Mouse (Mus musculus): ENCODE measurements around the gene Otulin.

Otulin gene

DNA sequence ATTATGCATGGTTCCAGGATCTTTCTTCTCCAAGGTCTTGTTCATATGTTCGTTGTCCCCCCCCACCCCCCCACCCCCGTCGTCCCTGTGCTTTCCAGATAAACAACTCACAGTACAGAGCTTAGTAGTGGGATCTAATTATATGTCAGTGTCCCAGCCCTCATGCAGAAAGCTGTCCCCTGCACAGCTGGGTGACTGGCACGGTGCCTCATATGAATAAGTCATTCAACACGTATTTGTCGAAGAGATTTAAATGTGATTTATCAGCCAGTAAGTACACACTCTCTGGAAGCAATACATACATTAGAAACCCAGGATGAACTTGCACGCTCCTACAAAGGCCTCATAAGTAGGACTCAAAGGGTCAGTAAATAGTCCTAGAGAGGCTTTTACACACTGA lies 80.6 kb downstream of the Otulin start:
- no peak for DNase-seq (ENCODE audit: low spot score)

DNA sequence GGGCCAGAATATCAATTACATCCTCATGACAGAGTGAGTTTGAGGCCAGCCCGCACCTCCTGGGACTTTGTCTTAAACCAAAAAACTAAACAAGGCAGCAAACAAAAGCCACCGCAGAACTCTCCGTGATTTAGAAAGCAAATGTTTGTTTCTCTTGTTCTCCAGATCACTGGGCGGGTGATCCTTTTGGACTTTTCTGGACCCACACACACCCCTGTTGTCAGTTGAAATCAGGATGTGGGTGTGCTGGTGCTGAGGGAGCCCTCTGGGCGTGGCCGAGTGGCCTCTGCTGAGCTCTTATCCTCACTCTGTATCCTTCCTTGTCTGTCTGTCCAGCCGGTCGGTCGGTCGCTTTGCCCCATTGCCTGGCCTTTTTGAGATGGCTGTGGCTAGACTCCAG lies 81.4 kb downstream of the Otulin start:
- no peak for DNase-seq (ENCODE audit: low spot score)

DNA sequence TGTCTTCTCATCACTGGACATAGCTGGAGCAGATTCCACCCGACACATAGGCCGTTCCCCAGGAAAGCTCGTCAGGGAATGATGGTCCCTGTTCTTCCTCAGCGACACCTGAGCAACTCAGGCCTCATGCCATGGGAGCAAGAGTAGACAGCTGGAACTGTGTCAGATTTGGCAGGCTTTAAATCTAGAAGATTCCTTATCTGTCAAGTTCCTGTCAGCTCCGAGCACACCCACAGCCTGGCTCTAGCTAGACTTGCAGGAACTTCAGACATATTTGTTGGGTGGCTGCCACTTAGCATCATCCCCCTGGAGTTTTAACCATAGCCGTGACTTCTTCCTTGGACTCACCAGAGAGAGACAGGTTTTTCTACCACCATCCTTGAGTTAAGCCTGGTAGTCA lies 82.4 kb downstream of the Otulin start:
- DNase-seq (ENCODE audit: low spot score), result no peak

DNA sequence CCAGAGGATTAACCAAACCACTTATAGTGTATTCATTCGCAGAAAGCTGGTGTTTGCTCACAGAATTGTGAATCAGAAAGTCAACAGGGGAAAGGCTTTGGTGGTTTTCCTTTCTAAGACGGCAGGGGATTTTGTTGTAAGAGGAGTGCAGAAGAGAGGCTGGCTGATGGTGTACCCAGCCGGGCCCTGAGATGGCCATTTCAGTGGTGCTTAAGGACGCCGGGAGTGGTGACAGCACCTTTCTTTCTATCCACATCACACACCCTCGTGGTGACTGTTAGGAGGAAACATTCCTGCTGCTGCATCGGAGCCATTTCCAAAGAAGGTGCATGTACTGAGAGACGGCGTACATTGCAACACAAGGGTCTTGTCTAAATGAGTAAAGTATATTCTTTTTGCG lies 85.3 kb downstream of the Otulin start:
- no peak for DNase-seq (ENCODE audit: low spot score)

DNA sequence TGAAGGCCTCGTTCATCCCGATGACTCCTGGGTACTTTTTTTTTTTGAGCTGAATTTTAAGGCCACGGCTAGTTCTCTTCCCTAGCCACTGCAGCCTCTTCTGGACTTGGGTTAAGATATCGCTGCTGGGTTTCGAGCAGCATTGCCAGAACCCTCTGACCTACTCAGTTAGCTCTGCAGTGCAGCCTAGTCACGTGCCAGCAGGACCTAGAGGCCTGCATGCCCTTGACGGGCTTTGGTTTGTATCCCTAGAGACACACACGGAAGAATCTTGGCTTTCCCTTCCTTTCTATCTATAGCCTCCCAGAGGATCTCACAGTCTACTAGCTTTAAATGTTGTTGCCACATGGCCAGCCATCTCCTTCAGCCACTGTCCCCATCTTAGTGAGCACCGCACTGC lies 90.7 kb downstream of the Otulin start:
- no peak for DNase-seq (ENCODE audit: low spot score)

DNA sequence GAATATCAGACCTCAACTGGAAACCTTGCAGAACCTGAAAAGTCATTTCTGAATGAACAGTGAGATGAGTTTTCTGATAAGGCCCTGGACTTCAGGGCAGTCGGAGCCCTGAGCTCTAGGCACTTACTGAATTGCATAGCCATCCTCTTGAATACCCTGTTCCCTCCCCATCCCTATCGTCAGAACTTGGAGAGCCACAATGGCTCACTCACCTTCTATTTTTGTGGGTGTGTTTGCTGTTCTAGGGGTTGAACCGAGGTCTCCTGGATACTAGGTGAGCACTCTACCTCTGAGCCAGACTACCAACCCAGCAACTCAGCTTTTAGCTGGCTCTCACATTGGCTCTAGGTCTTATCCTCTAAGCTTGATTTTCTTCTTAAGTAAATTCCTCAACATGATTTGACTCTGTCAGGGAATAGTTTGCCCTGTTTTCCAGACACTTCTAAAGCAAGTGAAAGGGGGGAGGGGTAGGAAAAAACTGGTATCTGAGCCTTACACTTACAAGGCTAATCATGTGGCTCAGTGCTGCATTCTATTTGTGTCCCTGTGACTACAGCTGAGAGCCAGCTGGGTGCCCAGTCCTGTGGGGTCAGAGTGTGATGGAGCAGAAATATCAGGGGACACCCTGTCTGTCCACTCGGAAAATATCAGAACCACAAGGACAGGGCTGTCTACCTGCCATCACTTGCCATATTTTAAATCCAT lies 92.8 kb downstream of the Otulin start:
- DNase-seq (ENCODE audit: low spot score), result no peak

DNA sequence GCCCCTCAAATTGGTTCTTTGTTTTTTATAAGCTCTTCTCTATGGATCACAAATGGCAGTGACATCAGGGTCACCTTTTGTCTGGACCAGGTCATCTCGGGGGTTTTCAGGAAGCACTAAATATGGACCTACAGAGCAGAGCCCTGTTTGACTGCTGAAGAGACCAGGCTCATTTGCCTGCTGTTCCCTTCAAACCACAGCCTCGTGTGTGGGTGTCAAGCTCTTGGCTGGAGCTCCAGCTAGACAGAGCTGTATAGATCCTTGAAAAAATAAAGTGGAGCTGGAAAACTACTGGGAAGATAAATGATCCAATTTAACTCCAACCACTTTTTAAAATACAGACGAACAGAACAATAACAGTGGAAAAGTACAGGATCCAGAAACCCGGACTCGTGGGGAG lies 93.7 kb downstream of the Otulin start:
- DNase-seq (ENCODE audit: low spot score), result peak; percentile 68

DNA sequence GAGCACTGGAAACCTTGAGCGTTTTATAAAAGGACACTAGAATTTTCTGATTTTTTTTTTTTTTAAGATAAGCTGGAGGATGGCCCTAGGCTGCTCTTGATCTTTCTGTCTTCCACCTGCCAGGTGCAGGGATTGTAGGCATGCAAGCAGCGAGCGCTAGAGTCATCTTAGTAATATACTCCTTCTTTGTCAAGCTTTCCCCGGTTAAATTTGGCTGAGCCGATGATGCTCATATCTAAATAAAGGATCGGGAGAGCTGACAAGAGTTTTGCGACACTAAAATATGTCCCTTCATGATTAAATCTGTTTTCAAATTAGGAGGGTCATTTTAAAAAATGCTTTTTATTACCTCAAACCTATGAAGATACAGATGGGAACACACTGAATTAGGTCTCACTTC lies 94.3 kb downstream of the Otulin start:
- no peak for DNase-seq (ENCODE audit: low spot score)

DNA sequence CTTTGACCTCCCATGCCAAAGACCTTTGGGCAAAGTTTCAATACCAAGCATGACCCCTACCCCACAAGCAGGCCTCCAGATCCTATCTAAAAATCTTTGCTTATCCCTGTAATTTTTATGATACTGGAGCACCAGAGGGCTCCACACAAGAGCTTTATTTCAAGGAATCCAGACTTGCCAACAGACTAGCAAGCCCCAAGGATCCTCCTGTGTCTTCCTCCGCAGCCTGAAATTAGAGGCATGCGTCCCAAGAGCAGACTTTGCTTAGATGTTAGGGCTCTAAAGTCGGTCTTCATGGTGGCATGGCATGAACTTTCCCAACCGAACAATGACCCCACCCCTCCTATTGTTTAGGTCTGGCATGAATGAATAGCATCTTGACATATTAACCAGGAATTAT lies 94.8 kb downstream of the Otulin start:
- no peak for DNase-seq (ENCODE audit: low spot score)

DNA sequence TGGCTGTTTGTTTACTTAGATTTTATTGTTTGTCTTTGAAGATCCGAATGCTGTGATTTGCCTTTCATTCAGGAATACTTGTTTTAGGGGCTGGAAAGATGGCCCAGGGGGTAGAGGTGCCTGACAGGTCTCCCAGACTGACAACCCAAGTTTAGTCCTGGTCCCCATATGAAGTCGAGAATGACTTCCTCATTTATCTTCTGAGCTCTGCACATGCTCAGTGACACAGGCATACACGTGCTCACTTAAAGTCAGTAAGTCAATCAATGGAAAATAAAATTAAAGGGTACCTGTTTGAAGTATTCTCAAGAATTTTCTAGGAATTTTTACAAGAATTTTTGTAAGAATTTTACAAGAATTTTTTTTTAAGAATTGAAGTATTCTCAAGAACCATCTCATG lies 97.5 kb downstream of the Otulin start:
- no peak for DNase-seq (ENCODE audit: low spot score)

DNA sequence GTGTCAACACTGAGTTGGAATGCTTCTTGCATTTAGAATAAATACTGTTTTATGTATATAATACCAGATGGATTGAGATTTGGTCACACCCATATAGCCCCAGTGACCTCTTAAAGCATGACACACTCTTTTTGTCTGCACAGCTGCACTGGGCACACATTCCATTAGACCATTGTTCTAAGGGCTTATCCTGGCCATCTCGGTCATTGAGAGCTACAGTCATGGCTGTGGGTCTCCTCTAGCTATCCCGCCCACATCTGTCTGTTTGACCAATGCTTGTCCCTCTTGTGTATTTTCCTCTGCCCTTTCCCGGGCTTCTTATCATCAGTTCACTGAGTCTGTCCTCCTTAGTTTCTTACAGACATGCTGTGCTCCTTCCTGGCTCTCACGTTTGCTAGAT lies 100.5 kb downstream of the Otulin start:
- no peak for DNase-seq (ENCODE audit: low spot score)

DNA sequence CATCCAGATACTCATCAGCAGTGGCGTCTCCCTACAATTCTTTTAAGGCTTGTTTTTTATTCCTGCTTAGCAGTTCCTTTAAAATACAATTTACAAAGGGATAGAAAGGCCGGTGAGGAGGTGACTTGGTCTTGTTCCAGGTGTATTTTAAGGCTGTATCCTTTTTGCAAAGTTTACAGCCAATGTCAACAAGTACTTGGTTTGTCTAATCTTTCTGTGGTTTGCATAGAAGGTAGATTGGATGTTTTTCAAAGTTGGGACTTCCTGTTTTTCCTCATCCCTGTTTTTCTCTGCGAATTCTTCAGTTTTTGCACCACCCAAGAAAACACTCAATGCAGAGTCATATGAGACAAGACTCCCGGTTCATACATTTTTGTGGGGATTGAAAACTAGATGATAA lies 101.6 kb downstream of the Otulin start:
- DNase-seq (ENCODE audit: low spot score), result no peak

DNA sequence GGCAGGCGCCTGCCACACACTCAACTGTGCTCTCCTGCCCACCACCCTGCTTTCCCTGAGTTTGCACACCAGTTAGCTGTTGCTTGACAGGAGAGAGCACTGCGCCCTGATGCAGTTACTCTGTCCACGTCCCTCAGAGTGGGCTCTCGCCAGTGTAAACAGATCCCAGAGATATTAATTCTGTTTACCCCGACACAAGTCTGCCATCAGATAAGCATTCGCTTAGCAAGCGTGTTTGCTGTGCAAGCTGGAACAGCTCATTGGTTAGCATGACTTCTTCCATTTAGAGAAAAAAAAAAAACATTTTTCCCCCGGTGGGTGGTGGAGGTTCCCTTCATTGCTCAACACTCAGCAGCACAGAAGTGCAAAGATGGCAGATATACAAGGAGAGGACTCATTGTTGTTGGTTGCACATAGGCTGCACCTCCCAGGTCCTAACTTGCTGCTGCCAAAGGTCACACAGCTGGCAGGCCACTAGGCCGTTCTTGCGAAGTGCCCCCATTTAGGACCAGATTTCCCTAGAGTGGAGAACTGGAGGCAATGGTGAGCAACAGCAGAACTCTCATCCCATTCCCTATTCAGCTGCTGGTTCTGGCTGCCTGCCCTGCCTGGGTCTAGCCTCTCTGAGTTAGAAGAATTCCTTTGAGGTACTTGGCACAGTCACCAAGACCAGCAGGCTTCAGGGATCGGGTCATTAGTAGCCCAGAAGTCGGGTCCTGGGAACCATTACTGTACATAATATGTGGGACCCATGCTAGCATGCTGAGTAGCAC lies 105.1 kb downstream of the Otulin start:
- DNase-seq (ENCODE audit: low spot score), result no peak

DNA sequence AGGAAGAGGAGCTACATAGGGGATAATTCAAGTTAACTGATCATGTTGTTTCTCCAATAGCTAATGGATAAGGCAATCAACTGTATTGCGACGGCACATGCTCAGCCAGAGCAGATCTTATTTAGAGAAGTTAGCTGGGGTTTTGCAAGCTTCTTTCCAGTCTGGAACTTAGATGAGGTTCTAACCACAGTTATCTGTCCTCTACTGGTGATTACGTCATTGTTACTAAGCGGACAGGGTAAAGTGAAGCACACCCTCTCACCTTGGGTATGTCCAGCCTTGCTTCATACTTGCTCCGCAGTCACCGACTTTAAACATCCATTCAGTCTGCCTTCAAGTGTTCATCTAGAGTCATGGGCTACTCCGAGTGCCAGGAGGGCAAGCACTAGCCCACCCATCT lies 110.6 kb downstream of the Otulin start:
- no peak for DNase-seq (ENCODE audit: low spot score)

DNA sequence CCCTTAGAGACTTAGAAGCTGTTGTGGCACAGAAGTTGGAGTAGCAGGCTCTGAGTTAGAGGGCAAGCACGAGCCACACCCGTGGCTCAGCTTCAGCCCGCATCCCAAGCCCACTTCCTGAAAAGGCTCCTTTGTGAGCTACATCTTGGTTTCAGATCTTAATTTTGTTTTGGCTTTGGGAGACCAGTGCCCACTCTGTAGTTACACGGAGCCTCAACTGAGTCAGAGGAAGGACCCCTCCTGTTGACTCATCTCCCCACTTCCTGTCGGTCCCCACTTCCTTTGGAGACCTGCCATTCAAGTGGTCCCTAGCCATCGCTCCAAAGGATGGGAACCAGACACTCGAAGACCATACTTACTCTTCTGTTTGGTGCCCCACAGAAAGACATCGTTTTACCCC lies 112.5 kb downstream of the Otulin start:
- no peak for DNase-seq (ENCODE audit: low spot score)

DNA sequence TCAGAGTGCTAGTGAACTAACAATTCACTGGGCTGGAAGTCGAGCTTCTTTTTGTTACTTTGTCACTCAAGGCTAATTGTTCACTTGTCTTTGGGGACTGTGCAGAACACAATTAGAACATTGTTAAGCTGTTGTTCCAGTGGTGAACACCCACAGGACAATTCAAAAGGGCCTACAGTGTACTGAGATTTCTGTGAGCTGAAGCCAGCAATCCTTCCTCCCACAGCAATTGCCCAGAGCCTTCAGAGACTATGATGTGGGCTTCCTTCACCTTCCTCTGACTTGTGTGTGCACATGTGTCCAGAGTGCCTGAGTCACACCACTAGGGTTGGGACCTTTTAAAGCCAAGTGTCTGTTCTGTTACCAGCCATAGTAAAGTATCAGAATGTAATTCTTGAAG lies 113.6 kb downstream of the Otulin start:
- no peak for DNase-seq (ENCODE audit: low spot score)

DNA sequence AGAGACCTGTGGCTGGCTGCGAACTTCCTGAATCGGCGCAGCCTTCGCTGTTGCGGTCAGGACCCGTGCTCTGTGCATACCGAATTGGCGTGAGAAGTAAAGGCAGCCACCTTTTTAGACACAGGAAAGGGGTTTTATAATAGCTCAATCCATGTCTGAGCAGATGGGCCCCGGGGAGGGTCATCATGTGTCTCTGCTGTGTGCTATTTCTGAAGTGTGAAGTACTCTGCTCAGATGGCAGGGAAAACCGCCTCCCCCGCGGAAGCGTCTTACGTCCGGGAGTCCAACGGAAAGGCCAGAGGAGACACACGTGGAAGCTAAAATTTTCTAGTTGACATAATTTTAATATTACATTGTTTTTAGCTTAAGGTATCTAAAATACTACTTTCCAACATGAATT lies 121.5 kb downstream of the Otulin start:
- peak; percentile 57 for DNase-seq (ENCODE audit: low spot score)

DNA sequence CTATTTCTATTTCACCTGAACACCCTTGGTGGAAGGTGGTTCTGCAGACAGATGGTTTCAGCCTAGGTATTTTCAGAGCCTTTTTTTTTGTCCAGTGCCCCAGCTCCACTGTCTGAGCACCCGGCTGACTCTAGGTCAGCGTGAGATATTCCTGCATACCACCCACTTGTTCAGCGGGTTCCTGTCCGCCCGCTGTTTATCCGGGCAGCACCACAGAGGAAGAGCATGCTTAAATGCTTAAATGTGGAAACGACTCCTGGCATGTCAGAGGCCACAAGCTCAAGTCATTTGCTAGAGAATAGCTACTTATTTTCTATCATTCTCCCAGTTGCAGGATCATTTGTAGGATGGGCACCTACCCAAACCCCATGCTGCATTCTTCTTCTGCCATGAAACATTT lies 122.3 kb downstream of the Otulin start:
- DNase-seq (ENCODE audit: low spot score), result no peak

DNA sequence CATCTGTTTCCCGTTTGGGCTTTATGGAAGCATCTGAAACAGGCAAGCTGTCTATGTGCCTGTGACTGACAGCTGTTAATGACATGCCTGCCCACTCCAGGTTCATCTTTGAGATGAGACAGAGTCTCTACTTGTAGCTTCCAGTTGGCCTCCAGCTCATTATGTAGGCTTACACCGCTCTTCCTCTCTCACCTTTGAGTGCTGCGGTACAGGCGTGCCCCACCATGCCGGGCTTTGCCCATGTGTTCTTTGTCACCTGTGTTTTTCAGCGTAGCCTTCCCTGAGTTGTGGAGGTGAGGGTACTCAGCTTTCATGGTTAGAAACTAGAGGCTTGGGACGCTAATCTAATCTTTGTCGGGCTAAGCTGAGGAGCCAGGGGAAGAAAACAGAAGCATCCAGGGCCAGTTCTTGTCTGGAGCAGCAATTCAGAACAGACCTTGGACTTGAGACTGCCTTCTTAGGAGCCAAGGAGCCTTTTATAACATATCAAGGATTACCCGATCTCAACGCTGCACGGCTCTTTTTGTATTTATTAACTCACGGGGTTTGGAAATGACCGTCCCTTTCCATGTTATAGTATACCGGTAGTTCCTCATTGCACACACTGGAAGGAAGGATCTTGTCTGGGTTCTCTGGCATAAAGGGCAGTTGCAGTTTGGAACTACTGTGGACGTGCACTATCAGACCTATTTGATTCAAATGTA lies 123.4 kb downstream of the Otulin start:
- no peak for DNase-seq (ENCODE audit: low spot score)

DNA sequence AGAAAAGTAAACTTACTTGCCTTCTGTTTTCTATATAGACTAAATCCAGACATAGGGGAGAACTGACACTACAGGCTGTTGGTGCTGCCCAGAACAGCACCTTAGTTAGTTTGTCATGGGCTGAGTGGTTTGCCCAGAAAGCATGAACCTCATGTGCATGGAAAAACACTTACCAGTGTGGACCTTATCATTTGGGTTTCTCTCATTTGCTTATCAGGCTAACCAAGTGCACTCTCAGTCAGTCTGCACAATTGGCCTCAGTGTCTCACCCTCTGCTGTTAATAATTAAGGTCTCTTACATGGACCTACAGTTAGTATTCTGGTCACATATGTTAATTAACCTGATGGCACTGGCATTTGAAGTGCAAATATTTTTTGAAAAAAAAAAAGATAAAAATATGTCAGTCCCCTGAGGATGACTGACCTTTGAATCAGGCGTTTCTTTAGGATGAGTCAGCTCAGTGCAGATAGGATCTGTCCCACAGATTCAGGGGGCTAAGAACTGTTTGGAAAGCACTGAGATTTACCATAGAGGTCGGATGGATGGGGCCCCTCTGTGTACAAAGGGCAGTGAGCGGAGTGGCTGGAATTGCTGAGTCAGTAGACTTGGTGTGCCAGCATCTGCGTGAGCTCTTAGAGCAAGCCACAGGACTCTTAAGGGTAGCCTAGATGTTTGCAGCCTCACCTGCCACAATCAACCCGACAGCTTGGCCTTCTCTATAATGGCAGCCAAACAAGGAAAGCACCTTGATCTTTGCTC lies 124.2 kb downstream of the Otulin start:
- no peak for DNase-seq (ENCODE audit: low spot score)

DNA sequence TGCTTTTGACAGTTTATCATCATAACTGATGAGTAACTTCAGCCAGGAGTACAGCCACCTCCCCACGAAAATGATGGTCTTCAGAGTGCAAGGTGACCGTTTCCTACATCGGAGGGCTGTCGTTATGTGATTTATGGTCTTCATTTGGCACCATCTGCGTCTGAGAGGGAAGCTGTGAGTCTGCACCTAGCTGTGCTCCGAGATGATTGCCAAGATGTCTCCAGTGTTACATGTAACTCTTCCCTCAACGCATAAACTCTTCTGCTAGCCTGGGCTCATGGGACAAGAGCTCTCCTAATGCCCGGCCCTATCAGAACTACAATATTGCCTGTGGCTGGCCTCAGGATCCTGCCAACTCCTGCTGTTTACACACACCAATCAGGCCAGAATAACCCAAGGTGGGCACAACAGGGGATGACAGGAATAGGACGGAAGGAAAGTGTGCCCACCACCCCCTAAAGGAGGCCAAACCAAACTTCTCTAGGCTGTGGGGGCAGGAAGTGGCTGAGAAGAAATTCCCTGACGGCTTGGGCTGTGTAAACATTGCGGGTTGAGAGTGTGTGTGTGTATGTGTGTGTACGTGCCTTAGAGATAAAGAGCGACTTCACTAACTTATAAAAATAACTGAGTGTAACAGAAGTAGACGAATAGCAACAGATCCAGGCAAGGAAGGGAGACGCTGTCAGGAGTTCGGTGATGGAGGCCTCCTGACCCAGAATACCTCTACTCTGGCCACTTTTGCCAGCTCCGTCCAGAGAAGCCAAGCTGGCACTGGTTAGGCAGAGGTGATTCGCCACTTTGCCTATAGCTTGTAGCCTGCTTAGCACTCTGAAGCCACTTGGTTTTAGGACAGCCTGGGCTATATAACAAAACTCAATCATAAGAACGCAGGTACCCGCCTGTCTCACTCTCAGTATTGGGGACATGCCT lies 126.4 kb downstream of the Otulin start:
- no peak for DNase-seq (ENCODE audit: low spot score)

Data from left cerebral cortex, adult 11 months (tissue).